Mouse (Mus musculus) liver, adult 2 months (tissue): ENCODE measurements around the gene Cwc22.

ENCODE experiments used
- CTCF ChIP-seq: fragments of 200-500 bp; IDR thresholded peaks from 2 replicates; pipeline ENCODE4 v1.5.1; 2011; ENCODE audit warnings: low read depth, low read length, control low read depth
- POLR2A ChIP-seq: fragments of 200-500 bp; IDR thresholded peaks from 2 replicates; pipeline ENCODE4 v1.6.1; 2011; ENCODE audit warnings: low read length, control low read depth; ENCODE audit not compliant: insufficient read depth; ENCODE audit errors: extremely low read depth

DNA sequence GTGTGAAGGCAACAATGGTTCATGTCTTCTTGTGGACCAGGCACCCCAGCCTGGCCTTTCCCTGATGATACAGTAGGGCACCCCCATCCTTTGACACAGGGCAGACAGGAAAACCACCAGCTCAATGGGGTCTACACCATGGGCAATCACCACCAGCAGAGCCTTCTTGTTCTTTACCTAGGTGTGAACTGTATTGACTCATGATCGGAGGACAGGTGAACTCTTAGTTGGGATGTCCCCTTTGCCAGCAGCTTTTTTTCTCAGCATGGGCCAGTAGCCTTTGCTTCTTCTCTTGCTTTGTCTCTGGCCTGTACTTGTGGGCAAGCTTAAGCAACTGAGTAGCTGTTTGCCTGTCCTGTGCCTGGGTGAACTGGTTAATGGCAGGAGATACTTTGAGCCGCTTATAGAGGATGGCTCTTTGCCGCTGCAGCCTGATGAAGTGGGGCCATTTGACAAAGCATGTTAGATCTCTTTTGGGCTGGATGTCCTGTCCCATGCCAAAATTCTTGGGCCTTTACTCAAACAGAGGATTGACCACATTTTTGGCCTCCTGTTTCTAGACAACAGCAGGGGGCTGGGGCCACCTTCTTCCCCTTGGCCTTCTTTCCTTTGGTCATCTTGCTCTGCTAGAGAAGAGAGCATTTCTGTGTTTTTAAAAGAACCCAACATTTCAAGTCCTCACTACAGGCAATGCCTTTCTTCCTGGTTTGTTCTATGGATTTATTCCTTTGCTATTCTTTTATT lies 16.4 kb upstream of the Cwc22 start:
- no peak for TF ChIP-seq POLR2A
- TF ChIP-seq CTCF = no peak
